Mouse (Mus musculus): ENCODE measurements around the gene Mmab.

DNA sequence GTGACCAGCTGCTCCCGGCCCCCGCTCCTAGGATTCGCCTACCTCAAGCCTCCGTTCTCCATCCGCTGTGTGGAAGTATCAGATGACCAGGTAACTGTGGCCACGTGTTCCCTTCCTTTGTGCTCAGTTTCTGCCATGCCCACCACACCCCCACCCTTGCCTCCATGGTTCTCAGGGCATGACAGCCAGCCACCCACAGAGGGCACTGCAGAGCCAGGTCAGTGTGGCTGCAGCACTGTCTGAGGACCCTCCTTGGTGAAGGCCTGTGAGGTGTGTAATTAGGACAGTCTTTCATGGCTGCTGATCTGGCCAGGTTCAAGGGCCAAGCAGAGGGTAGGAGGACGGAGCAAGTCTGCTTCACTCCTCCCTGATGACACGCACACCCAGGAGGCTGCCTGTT is 25.3 kb downstream of the Mmab start:
- TF ChIP-seq CTCF (IDR thresholded peaks at IDR 0.05; ENCODE audit: insufficient read depth, low read depth, low read length), result 0 out of 2 replicates have a peak, but pooled peaks have one; percentile 9
- no peak for TF ChIP-seq POLR2A (IDR thresholded peaks at IDR 0.05; ENCODE audit: insufficient read depth, low read depth, low read length)

Measured in olfactory bulb, adult 2 months (tissue).